Mouse (Mus musculus) cerebellum, postnatal 10 days (tissue): ENCODE results near the gene Fnip2.

Experiments
- DNase-seq, 2 experiments: peaks; one replicate each; pipeline ENCODE4 v3.0.0; 2021; ENCODE audit warnings: mixed read lengths in 2 of 2

Fnip2 gene

DNA sequence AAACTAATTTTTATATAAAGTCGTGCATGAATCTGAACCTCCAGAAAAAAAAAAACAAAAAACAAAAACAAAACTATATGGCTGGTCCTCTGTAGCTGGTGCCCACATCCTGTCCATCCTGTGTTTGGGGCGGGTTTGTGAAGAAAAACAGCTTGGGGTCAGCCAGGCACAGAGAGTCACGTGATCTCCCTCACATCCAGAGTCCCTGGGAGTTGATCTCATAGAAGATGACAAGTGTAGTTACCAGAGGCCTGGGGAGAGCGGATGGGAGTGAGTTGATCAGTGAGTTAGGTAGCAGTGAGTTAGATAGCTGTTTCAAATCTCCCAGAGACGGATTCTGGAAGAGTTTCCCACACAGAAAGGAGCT, 157.0 kb downstream of the Fnip2 start:
- peak; percentile 12 to 15 for DNase-seq

DNA sequence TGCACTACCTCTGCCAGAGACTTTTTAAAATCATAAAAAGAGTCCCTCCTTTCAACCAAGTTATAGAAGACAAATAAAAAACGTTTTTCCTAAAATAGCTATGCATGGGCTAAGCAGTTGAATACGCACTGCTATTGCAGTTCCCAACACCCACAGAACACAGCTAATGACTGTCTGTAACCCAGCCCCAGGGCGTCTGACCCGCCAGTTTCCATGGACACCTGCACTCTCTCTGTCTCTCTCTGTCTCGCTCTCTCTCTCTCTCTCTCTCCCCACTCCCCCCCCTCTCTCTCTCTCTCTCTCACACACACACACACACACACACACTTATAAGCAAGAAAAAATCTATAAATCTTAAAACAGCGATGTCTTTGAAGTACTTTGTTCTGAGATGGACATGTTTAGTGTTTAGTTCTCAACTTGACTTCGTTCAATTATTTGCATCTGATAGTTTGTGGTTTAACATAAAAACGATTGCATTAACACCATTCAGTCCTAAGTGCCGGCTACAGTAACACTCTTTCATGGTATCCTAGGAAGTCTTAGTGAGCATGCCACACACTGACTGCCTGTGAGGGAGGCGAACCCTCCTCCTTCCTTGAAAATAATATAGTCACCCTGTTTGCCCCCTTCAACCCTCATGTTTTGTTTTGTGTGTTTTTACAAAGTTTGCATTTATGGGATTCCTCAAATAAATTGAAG, 157.5 kb downstream of the Fnip2 start:
- DNase-seq: peak in 1 of 2 experiments; percentile 20

DNA sequence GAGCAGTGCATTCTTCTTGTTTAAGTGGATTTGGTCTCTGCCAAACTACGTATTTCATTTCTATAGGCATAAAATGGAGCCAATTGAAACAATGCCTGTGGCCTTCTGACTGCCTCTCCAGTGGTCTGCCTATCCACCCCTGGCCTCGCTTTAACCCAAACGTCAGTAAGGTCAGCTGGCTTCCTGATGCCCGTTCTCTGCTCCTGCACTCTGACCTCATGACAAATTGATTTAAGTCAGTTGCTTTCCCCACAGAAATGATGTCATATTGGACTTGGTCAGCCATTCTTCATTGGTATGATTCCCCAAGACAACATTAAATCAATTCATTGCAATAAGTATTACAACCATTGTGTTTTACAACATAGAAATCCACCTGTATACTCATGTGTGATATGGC, 159.1 kb downstream of the Fnip2 start:
- DNase-seq: no peak
